Mouse (Mus musculus) liver, postnatal 0 days (tissue): ENCODE results near the gene 3110082I17Rik.

Experiments used
- CTCF ChIP-seq: sonication (generic); IDR thresholded peaks from 2 replicates; pipeline ENCODE4 v1.5.1; 2016; ENCODE audit warnings: antibody characterized with exemption, low read depth
- EP300 ChIP-seq: IDR thresholded peaks from 2 replicates; pipeline ENCODE4 v1.6.1; 2016; ENCODE audit warnings: antibody characterized with exemption, low read depth, mild to moderate bottlenecking

- no peak for TF ChIP-seq EP300
- TF ChIP-seq CTCF: no peak
These were observed 74.3 kb downstream of the 3110082I17Rik start for GRCm38 (mm10) chr5:139386047-139386446.
